Mouse (Mus musculus): Measurements from ENCODE around the gene Wbp2. TPM values are rescaled to one million over a fixed set of nuclear protein-coding genes. Genes with fewer than 3 reads are reported as not detected.

Gene Wbp2
- polyA plus RNA-seq, 1 experiment from 2014 or later, result 121 TPM

- 91% methylated on average over 17 of the region's 17 CpGs for WGBS
- peaks cover 21% of the 10 kb centered on the region for H3K4me1 ChIP-seq (replicated peaks)
- H3K9ac ChIP-seq, result 0 out of 2 replicates have a peak overlapping the region, but pooled peaks have one; percentile 20
- H3K4me3 ChIP-seq, result no peak overlapping the region
- no peak overlapping the region for H3K4me2 ChIP-seq
- ATAC-seq (replicated peaks; ENCODE audit: insufficient number of reproducible peaks, insufficient read depth, low FRiP score, low read depth), result no peak
- no peaks in the 10 kb centered on the region for H3K27me3 ChIP-seq
- no peaks in the 10 kb centered on the region for H3K9me3 ChIP-seq (replicated peaks)
- H3K27ac ChIP-seq, result no peak overlapping the region
- H3K36me3 ChIP-seq, result peaks cover 78% of the 10 kb centered on the region
These were observed 27.7 kb downstream of the Wbp2 start for GRCm38 (mm10) chr11:116058868-116059690.

GRCm38 (mm10) chr11:116058022-116058614, 28.7 kb downstream of the Wbp2 start:
- Histone ChIP-seq H3K4me2 (no peak overlapping the region), H3K4me1 (replicated peaks) (peaks cover 25% of the 10 kb centered on the region), H3K27me3 (no peaks in the 10 kb centered on the region), H3K9me3 (replicated peaks) (no peaks in the 10 kb centered on the region), H3K27ac (peak overlapping the region; percentile 21; the same call in 1 of the 2 replicates), H3K9ac (no peak overlapping the region; the same call in 1 of the 2 replicates), H3K36me3 (peaks cover 88% of the 10 kb centered on the region), H3K4me3 (no peak overlapping the region)
- ATAC-seq (replicated peaks; ENCODE audit: insufficient number of reproducible peaks, insufficient read depth, low FRiP score, low read depth), result no peak
- 71% methylated on average over 12 of the region's 12 CpGs for WGBS

GRCm38 (mm10) chr11:116057237-116057881, 29.4 kb downstream of the Wbp2 start:
- no peak overlapping the region for H3K4me2 ChIP-seq
- H3K4me3 ChIP-seq, result no peak overlapping the region
- H3K9me3 ChIP-seq (replicated peaks), result no peaks in the 10 kb centered on the region
- H3K4me1 ChIP-seq (replicated peaks), result peaks cover 25% of the 10 kb centered on the region
- ATAC-seq (replicated peaks; ENCODE audit: insufficient number of reproducible peaks, insufficient read depth, low FRiP score, low read depth), result 0 out of 2 replicates have a peak, but pooled peaks have one; percentile 23
- peaks cover 95% of the 10 kb centered on the region for H3K36me3 ChIP-seq
- H3K9ac ChIP-seq, result no peak overlapping the region
- WGBS, result 41% methylated on average over 4 of the region's 4 CpGs
- H3K27me3 ChIP-seq, result no peaks in the 10 kb centered on the region
- H3K27ac ChIP-seq, result peak overlapping the region; percentile 21; the same call in 1 of the 2 replicates

GRCm38 (mm10) chr11:116055873-116056272, 30.9 kb downstream of the Wbp2 start:
- H3K4me3 ChIP-seq, result no peak overlapping the region

GRCm38 (mm10) chr11:116053510-116054229, 33.1 kb downstream of the Wbp2 start:
- ATAC-seq (replicated peaks; ENCODE audit: insufficient number of reproducible peaks, insufficient read depth, low FRiP score, low read depth), result no peak
- WGBS, result 83% methylated on average over 9 of the region's 9 CpGs

More at GRCm38 (mm10) chr11:116055873-116056272, 30.9 kb downstream of the Wbp2 start:
- Histone ChIP-seq H3K9ac (no peak overlapping the region), H3K27me3 (no peaks in the 10 kb centered on the region), H3K27ac (no peak overlapping the region), H3K4me2 (no peak overlapping the region), H3K4me1 (replicated peaks) (peaks cover 25% of the 10 kb centered on the region), H3K9me3 (replicated peaks) (no peaks in the 10 kb centered on the region), H3K36me3 (peaks cover 95% of the 10 kb centered on the region)
- 89% methylated on average over 11 of the region's 11 CpGs for WGBS
- no peak for ATAC-seq (replicated peaks; ENCODE audit: insufficient number of reproducible peaks, insufficient read depth, low FRiP score, low read depth)

GRCm38 (mm10) chr11:116050196-116050595, 36.6 kb downstream of the Wbp2 start:
- Histone ChIP-seq H3K4me3 (no peak overlapping the region), H3K9me3 (replicated peaks) (no peaks in the 10 kb centered on the region), H3K4me2 (no peak overlapping the region), H3K27me3 (no peaks in the 10 kb centered on the region), H3K9ac (no peak overlapping the region), H3K36me3 (peaks cover 90% of the 10 kb centered on the region), H3K4me1 (replicated peaks) (peaks cover 4% of the 10 kb centered on the region; the same call in 1 of the 2 replicates), H3K27ac (no peak overlapping the region)
- no peak for ATAC-seq (replicated peaks; ENCODE audit: insufficient number of reproducible peaks, insufficient read depth, low FRiP score, low read depth)
- 84% methylated on average over 4 of the region's 4 CpGs for WGBS

More at GRCm38 (mm10) chr11:116053510-116054229, 33.1 kb downstream of the Wbp2 start:
- H3K4me3 ChIP-seq, result no peak overlapping the region
- H3K9me3 ChIP-seq (replicated peaks), result no peaks in the 10 kb centered on the region
- H3K4me1 ChIP-seq (replicated peaks), result peaks cover 25% of the 10 kb centered on the region
- H3K27me3 ChIP-seq, result no peaks in the 10 kb centered on the region
- H3K27ac ChIP-seq, result no peak overlapping the region
- no peak overlapping the region for H3K4me2 ChIP-seq
- peaks cover 95% of the 10 kb centered on the region for H3K36me3 ChIP-seq
- no peak overlapping the region for H3K9ac ChIP-seq

GRCm38 (mm10) chr11:116049610-116050009, 37.2 kb downstream of the Wbp2 start:
- Histone ChIP-seq H3K36me3 (peaks cover 84% of the 10 kb centered on the region), H3K9ac (no peak overlapping the region), H3K4me3 (no peak overlapping the region), H3K9me3 (replicated peaks) (no peaks in the 10 kb centered on the region), H3K4me1 (replicated peaks) (peaks cover 4% of the 10 kb centered on the region; the same call in 1 of the 2 replicates), H3K27ac (no peak overlapping the region), H3K27me3 (no peaks in the 10 kb centered on the region), H3K4me2 (no peak overlapping the region)
- ATAC-seq (replicated peaks; ENCODE audit: insufficient number of reproducible peaks, insufficient read depth, low FRiP score, low read depth), result no peak
- 68% methylated on average over 2 of the region's 2 CpGs for WGBS

- Histone ChIP-seq H3K9ac (no peak overlapping the region), H3K4me2 (no peak overlapping the region), H3K4me3 (no peak overlapping the region), H3K27me3 (no peaks in the 10 kb centered on the region), H3K36me3 (peaks cover 60% of the 10 kb centered on the region), H3K27ac (no peak overlapping the region), H3K4me1 (replicated peaks) (0 out of 2 replicates have a peak, but pooled peaks cover 3% of the 10 kb centered on the region), H3K9me3 (replicated peaks) (no peaks in the 10 kb centered on the region)
- WGBS, result 93% methylated on average over 6 of the region's 6 CpGs
- no peak for ATAC-seq (replicated peaks; ENCODE audit: insufficient number of reproducible peaks, insufficient read depth, low FRiP score, low read depth)
These were observed 41.6 kb downstream of the Wbp2 start for GRCm38 (mm10) chr11:116045173-116045572.

- Histone ChIP-seq H3K27me3 (no peaks in the 10 kb centered on the region), H3K27ac (no peak overlapping the region), H3K4me3 (no peak overlapping the region), H3K4me2 (no peak overlapping the region), H3K9ac (no peak overlapping the region), H3K36me3 (peaks cover 49% of the 10 kb centered on the region), H3K9me3 (replicated peaks) (no peaks in the 10 kb centered on the region), H3K4me1 (replicated peaks) (0 out of 2 replicates have a peak, but pooled peaks cover 3% of the 10 kb centered on the region)
- ATAC-seq (replicated peaks; ENCODE audit: insufficient number of reproducible peaks, insufficient read depth, low FRiP score, low read depth), result no peak
- WGBS, result 93% methylated on average over 1 of the region's 1 CpGs
These were observed 43.5 kb downstream of the Wbp2 start for GRCm38 (mm10) chr11:116043286-116043685.

GRCm38 (mm10) chr11:116042372-116043138, 44.2 kb downstream of the Wbp2 start:
- Histone ChIP-seq H3K4me1 (replicated peaks) (0 out of 2 replicates have a peak, but pooled peaks cover 3% of the 10 kb centered on the region), H3K4me3 (no peak overlapping the region), H3K9ac (no peak overlapping the region), H3K4me2 (no peak overlapping the region), H3K27me3 (no peaks in the 10 kb centered on the region), H3K27ac (no peak overlapping the region), H3K36me3 (peaks cover 42% of the 10 kb centered on the region), H3K9me3 (replicated peaks) (no peaks in the 10 kb centered on the region)
- no peak for ATAC-seq (replicated peaks; ENCODE audit: insufficient number of reproducible peaks, insufficient read depth, low FRiP score, low read depth)
- 83% methylated on average over 5 of the region's 5 CpGs for WGBS

Measured in heart, embryonic 15.5 days (tissue).